Mouse (Mus musculus) mouse embryonic stem cell (cell line): Measurements from ENCODE around the gene Prkca.

Source experiments
- in situ Hi-C, 2 experiments: fragments of 300-500 bp; cut with MboI; formaldehyde crosslinking; loops; 1 replicate in 1 of 2; 3 replicates in 1 of 2; pipeline ENCODE4 v1.14.3; 2019 to 2020; ENCODE audit warnings: low sequenced_read_pairs in 2 of 2, low pct_unique_long_range_greater_than_20kb in 1 of 2, mixed read lengths in 1 of 2; ENCODE audit not compliant: unreplicated experiment in 1 of 2

Prkca gene

DNA sequence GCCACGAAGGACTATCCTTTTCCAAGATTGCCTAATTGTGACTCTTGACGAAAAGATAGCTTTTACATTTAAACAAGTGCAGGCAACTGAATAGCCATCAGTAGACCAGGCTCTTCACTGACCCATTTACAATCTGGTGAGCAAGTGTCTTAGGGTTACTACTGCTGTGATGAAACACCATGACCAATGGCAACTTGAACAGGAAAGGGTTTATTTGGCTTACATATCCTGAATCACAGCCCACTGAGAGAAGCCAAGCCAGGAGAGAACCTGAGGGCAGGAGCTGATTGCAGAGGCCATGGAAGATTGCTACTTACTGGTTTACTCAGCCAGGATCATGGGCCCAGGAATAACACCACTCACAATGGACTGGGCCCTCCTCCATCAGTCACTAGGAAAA, 1.6 kb upstream of the Prkca start:
- in situ Hi-C loops: no loop called here

DNA sequence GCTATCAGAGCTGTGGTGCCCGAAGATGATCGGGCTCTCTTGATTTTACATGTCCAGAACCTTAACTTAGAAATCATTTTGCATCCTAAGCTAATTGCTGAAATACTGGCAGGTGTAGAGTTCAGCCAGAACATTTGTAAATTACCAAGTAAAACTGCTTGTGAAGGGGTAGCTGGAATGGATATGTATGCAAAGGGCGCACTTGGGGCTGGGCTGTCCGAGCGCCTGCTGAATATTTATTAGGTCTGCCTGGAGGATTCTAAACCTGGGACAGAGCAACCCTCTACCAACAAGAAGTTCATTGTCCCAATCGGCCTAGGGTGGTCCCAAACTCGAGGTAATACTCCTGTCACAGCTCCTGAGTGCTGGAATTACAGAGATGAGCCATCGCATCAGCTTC, 1.0 kb upstream of the Prkca start:
- in situ Hi-C loops: no loop called here

DNA sequence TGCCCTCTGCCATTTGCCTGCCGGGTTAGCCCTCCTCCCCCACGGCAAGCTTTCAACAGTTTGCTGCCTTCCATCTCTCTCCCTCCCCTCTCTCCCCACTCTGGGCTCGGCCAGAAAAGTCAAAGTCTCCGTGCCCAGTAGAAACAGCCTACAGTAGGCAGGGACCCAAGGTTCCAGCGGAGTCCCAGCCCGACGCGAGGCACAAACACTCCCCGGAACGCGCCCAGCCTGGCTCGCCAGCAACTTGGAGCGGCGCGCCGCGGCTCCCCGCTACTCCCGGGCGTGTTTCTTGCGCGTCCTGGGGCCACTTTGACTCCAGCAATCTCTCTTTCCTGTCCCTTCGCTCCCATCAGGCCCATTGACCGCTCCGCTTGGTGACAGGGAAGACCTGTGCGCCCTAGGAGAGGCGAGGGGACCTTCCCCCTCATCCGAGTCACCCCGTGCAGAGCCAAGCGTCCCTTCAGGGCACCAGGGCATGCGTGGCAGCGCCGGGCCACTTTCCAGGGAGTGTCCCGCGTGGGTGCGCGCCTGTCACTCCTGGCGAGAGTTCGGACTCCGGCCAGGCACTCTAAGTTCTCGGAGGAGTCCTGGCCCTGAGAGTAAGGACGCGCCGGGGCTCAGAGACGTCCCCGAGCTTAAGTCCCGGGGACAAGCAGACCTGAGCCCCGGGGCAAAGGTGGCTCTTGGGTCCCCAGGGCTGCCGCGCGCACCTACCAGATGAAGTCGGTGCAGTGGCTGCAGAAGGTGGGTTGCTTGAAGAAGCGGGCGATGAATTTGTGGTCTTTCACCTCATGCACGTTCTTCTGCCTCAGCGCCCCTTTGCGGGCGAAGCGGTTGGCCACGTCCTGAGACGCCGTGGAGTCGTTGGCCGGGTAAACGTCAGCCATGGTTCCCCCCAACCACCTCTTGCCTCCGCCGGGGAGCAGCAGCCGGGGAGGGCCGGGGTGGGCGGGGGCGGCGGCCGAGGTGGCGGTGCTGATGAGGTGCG, 653 bp downstream of the Prkca start, which contains the start of gene Apoh:
TSS of gene Apoh (plus strand) at position 574 of the 988 bp plus-strand sequence.
- in situ Hi-C loops: no loop called here

DNA sequence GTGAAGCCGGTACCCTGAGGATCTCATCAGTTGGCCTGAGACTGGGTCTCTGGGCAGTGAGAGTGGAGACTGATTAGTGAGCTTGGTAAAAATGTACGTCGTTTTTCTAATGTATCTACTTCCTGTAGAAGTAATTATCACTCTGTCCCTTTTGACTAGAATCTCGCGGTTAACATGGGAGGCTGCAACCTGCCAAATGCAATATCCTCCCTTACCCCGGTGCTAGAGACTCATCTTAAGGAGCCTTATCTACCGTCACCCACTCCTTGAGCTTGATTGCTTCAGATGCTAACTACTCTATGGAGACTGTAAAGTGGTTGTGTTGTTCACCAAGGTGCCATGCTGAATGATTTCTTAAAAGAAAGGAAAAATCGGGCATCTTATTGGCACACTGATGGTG, 1.9 kb downstream of the Prkca start:
- in situ Hi-C loops: no loop called here

DNA sequence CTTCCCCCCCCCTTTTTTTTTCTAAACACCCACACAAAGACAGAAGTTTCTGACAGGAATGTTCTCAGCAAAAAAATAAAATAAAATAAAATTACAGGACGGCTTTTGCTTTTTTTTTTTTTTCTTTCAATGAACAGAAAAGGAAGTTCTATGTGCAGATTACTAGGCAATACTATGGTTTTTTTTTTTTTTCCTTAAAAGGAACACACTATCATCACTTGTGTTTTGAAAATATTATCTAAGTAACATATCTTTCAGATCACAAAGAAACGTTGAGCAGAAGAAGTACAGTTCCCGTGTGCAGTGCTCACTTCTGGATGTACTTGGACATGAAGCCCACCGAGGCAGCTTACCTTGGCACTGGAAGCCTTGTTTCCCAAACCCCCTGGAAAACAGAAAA, 3.4 kb downstream of the Prkca start:
- in situ Hi-C loops: no loop called here

DNA sequence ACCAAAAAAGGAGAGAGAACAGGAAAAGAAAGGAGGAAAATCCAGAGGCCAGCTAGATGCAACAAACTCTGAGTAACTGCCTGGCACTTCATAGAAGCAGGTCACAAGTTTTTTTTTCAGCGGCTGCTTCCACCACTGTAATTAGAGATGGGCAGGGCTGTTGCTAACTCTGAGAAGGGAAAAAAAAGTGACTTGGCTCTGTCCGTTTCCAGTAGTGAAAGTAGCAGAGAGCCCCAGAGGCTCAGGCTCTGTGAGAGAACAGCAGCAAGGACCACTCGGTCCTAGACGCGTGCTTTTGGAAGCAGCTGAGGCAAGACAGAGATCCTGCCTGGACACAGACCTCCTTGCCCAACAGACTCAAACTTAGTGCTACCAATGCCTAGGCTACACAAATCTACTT, 7.3 kb downstream of the Prkca start:
- in situ Hi-C loops: no loop called here

DNA sequence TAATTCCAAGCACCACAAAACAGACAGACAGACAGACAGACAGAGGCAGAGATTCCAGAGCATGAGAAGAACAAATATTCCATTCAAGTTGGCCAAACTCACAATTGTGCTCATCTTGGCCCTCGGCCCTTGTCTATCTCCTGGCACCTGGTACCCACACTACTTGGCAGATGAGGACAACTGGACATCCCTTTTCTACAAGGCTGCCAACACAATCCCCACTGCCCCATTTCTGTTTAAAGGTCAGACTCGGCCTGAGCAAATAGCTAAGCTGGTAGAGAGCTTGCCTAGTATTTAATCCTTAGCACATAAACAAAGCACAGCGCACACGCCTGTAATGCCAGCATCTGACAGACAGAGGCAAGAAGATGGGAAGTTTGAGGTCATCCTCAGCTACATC, 8.2 kb downstream of the Prkca start:
- in situ Hi-C loops: no loop called here

DNA sequence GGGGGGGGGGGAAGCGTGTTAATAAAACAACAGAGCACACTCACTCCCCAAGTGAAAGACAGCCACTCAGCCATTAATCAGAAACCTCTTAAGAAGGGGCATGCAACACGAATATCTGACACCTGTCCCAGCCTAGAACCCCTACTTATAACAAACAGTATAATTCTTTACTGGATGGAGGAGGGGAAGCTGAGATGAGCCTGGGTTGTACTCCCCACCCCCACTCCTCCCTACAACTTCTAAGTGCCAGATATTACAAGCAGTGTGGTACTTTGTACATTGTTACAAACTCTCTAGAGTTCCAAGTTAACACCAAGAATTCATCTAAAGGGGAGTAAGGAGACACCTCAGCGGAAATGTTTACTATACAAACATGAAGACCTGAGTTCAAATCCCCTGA, 9.1 kb downstream of the Prkca start:
- in situ Hi-C loops: no loop called here

DNA sequence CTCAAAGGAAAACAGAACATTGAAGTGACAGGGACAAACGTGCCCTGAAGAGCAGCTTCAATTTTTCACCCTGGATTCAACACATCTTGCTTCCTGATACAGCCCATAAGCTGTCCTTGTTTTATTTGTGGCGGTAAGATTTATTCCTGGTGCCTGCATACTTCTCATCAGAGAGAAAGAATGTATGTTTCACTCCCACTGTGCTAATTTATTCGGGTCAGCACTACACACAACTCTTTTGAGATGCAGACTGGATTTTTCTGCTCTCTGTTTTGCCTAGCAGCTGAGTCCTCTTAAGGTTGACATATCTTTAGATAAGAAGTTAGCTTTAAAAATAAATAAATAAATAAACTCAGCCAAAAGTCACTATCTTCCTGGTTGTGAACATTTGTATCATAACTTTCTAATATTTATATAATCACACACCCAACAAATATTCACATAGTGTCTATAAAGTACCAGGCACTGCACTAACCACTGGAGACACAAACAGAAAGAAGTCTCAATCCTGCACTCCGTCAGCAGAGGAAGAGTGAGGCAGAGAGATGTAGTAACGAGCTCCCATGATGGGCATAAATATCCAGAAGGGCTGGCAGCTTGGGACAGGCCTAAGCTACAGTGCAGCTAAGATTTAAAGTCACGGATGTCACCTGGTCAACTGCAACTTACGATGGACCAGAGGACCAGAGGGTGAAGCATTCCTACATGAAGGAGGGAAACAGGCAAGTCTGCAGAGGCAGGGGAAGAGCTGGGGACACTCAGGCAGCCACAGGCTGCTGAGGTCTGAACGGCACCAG, 9.9 kb downstream of the Prkca start:
- in situ Hi-C loops: no loop called here

DNA sequence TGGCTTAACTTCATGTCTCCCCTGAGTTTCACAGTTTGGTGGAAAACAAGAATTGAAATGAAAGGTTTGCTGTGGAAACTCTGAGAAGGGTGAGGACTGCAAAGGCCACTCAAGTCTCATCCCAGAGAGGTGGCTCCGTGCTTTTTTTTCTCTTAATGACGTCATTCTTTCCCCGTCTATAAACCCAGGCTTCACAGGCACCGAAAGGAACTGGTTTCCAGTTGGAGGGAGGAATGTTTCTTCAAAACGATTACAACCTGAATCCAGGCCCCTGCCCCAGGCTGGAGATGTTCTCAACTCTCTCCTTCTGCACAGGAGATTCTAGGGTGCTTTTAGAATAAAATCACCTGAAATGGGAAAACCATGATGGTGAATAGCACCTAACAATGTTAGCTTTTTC, 10.7 kb downstream of the Prkca start:
- in situ Hi-C loops: no loop called here

DNA sequence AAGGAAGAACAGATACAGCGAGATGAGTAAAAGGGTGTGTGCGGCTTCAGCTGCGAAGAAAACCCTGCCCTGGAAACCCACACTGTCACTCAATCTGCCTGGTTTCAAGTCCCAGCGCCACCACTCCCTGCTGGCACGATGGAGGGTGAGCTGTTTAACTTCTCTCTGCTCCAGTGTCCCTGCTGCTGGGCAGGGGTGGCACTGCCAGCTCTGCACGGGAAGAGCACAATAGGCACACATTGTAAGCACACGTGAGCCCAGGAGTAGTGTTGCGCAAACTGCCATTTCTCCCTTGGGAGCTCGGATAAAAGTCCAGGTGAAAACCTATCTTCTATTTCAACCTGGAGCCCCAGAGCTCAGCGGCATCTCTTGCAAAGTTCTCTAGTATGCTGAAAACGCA, 12.9 kb downstream of the Prkca start:
- in situ Hi-C loops: no loop called here

DNA sequence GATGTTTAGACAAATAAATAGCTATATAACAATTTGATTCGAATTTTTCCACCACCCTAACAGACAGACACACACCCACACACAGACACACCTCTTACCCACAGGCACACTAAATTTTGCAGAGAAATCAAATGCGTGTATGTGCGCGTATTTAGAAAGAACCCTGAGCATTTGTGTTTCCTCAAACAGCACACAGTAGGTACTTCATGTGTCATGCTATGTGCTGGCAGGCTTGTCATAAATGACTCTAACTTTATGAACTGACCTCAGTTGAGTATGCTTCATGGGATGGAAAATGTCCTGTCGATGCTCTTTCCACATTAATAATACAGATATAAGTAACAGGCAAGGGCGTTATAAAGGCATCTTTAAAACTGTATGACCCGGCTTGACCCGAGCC, 17.8 kb downstream of the Prkca start:
- in situ Hi-C loops: no loop called here

DNA sequence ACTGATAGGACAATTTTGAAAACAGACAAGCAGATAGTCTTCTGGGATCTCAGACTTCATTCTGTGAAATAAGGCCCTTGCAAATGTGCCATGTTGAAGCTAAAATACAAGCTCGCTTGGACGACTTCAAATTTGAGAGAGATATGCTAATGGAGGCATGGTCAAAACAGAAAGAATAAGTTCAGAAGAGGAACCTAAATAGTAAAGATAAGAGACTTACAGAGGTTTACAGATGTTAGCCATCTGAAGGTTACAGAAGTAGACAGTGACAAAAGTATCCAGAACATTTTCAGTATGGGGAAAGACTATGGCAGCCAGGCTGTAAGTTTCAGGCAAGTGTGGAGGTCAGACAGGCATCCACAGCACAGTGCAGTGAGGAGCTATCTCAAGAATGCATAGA, 21.6 kb downstream of the Prkca start:
- in situ Hi-C loops: no loop called here

DNA sequence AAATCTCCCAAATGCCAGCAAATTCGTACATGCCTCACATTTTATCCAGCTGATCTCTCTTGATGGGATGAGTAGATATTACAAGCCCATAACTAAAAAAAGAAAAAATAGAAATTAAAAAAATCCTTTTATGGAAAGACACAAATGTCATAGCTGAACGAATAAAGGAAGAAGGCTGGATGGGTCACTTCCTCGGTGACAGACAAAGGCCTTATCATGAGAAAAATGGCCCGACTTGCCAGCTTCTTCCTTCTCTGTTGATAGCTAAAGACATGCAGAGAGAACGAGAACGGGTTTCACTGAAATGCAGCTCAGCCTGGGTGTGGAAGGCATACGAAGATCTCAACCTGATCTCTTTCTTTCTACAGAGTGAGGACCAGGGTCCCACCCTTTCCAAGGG, 23.2 kb downstream of the Prkca start:
- in situ Hi-C loops: no loop called here

DNA sequence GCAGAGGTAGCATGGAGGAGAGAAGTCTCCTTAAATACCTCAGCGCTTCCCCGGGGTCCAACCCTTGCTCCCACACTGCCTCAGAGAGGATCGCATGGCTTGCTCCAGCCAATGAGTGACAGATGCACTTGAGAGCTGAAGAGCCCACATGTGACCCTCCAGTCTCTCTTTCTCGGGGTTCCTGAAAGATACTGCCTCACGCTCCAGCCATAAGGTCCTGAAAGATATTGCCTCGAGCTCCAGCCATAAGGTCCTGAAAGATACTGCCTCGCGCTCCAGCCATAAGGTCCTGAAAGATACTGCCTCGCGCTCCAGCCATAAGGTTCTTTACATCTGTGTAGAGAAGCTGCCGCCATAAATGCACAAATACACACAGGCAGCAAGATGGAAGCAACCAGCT, 24.6 kb downstream of the Prkca start:
- in situ Hi-C loops: no loop called here

DNA sequence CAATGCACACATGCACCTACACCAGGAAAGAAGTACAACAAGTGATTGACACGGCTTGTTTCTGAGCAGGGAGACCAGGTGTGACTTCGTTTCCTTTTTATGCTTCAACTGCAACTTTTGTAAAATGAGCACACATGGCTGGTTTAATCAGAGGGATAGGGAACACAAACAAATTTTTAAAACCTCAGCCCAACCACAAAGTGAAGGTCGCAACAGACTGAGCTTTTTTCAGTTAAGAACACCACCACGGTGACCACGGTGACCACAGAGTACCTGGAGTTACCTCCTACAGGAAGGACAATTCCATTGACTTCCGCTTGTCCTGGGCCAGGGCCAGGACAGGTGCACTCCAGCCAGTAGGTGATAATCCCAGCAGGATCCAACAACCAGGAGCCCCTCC, 25.9 kb downstream of the Prkca start:
- in situ Hi-C loops: no loop called here

DNA sequence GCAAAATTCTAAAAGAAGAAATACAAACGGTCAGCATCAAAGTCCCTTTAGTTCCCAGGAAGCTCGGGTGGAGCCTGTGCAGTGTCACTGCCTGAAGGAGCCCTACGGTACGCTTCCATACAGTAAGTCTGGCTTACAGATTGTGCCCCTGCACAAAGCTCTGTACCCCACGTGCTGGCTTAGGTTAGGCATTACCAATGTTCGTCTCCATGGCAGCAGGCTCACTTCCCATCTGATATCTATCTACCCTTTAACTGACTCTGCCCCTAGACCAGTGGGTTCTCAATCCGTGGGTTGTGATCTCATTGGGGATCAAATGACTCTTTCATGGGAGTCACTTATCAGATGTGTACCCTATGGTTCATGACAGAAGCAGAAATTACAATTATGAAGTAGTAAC, 28.0 kb downstream of the Prkca start:
- in situ Hi-C loops: no loop called here

DNA sequence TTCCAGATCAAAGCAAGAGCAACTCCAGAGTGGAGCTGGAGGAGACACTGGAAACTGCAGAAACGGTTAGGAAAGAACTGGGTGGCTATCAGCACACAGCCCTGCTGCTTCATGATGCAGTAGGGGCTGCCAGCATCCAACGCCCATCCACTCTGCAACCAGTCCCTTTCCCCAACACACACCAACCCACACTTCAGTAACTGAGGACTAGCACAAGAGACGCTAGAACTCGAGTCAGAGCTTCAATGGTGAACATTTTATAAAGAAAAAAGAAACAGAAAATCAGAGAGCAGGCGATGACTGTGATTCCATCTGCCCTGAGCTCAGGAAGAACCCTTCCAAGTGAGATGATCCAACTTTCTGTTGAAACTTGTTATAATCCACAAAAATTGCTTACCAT, 31.2 kb downstream of the Prkca start:
- in situ Hi-C loops: no loop called here

DNA sequence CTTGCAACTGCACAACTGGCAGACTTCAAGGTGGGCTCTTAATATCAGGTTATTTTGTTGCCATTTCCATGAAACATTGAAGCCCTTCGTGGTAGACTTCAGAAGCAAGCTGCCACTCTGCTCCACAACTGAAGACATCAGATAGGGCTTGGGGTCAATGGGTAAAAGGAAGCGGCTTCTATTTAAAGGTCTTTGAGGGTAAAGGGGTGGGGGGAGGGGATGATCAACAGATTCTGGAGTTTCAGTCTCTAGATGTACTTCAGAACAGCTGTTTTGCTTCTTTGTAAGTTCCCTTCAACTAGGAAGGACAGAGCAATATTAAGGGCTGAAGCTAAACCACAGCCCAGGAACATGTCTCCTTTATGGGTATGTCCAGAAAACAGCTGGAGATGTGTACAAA, 31.8 kb downstream of the Prkca start:
- in situ Hi-C loops: no loop called here

DNA sequence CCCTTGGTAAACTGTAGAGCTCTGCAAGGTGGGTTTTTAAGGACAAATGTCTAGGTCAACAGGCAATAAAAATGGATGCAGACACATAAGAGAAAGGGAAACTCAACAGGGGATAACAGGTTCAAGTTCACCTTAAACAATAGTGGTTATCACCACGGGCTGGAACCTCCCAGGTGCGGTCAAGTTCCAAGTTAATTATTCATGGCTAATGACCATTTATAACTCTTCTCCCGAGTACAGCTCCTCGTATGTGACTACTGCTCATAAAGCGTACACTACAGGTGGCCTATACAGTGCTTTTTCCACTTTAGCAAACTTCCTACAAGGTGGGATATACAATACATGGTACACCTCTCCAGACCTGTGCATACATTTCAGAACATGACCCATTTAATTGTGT, 33.9 kb downstream of the Prkca start:
- in situ Hi-C loops: no loop called here
